Mouse (Mus musculus) lung, adult 2 months (tissue): Measurements from ENCODE around the gene 1700113H08Rik.

Source experiments
- CTCF ChIP-seq: fragments of 200-500 bp; IDR thresholded peaks from 2 replicates; pipeline ENCODE4 v1.5.1; 2011; ENCODE audit warnings: mild to moderate bottlenecking, low read length, control low read depth; ENCODE audit not compliant: insufficient read depth
- POLR2A ChIP-seq: fragments of 200-500 bp; IDR thresholded peaks from 2 replicates; pipeline ENCODE4 v1.6.1; 2011; ENCODE audit warnings: low read depth, mild to moderate bottlenecking, control low read depth, low read length, borderline replicate concordance; ENCODE audit errors: extremely low read depth

DNA sequence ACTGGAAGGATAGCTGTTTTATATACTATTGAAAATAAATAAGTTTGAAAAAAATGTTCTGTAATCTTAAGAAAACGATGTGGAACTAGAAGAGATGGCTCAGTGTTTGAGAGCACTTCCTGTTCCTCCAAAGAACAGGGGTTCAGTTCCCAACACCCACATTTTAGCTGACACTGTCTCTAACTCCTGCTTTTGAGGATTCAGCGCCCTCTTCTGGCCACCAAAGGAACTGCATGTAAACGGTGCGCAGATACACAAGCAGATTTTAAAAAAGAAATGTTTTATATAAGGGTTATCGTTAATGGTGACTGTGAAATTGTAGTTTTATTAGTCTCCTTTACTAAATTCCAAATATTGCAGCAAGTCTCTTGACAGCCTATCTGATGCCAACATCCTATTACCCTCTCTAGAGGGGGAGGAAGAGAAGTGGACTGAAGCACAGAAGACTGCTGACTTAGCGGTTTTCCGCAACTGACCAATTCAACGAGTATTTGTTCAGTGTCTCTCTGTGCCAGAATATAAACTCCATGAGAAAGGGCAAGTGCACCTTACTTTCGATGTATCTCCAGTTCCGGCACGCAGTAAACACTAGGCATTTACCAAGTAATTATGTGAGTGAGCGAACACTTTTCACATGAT lies 68.5 kb downstream of the 1700113H08Rik start:
- TF ChIP-seq CTCF, result no peak
- TF ChIP-seq POLR2A, result no peak
